Mouse (Mus musculus) adrenal gland, postnatal 4 days (tissue): ENCODE measurements around the gene Gm43552. TPM values are rescaled to one million over a fixed set of nuclear protein-coding genes. Genes with fewer than 3 reads are reported as not detected.

Experiments
- DNase-seq, 2 experiments: peaks; one replicate each; pipeline ENCODE4 v3.0.0; 2021 to 2022; ENCODE audit warnings: low spot score in 2 of 2, mixed read lengths in 2 of 2
- total RNA-seq, 2 experiments: library from RNA; stranded (reverse); gene quantifications; 2 replicates each; pipeline ENCODE4 v1.2.3; 2021

Gene Gm43552
- total RNA-seq, 2 experiments from 2014 or later = not detected

- DNase-seq = no peak
Observed at GRCm38 (mm10) chr5:65438041-65438440, 54.6 kb downstream of the Gm43552 start.

- peak; percentile 89 to 96 for DNase-seq
Observed at GRCm38 (mm10) chr5:65435806-65436561, 56.6 kb downstream of the Gm43552 start, which contains the start of gene Ugdh. Gene Ugdh (minus strand): TSS chr5:65435949.

- peak in 1 of 2 experiments; percentile 5 for DNase-seq
Observed at GRCm38 (mm10) chr5:65435363-65435805, 57.2 kb downstream of the Gm43552 start.

- DNase-seq = no peak
Observed at GRCm38 (mm10) chr5:65434471-65435362, 57.9 kb downstream of the Gm43552 start.

- no peak for DNase-seq
Observed at GRCm38 (mm10) chr5:65429441-65429840, 63.2 kb downstream of the Gm43552 start.

- no peak for DNase-seq
Observed at GRCm38 (mm10) chr5:65428321-65428720, 64.3 kb downstream of the Gm43552 start.

- no peak for DNase-seq
Observed at GRCm38 (mm10) chr5:65425251-65425650, 67.4 kb downstream of the Gm43552 start.

- DNase-seq = no peak
Observed at GRCm38 (mm10) chr5:65424215-65424614, 68.4 kb downstream of the Gm43552 start.

GRCm38 (mm10) chr5:65422803-65423202 lies 69.8 kb downstream of the Gm43552 start:
- no peak for DNase-seq

- no peak for DNase-seq
Observed at GRCm38 (mm10) chr5:65420822-65421221, 71.8 kb downstream of the Gm43552 start.

GRCm38 (mm10) chr5:65419136-65419535 lies 73.5 kb downstream of the Gm43552 start:
- no peak for DNase-seq

GRCm38 (mm10) chr5:65415653-65416458 lies 76.8 kb downstream of the Gm43552 start:
- no peak for DNase-seq

- DNase-seq = no peak
Observed at GRCm38 (mm10) chr5:65407989-65408388, 84.6 kb downstream of the Gm43552 start.

GRCm38 (mm10) chr5:65401251-65401994 lies 91.2 kb downstream of the Gm43552 start:
- peak; percentile 26 to 72 for DNase-seq

GRCm38 (mm10) chr5:65394425-65394824 lies 98.2 kb downstream of the Gm43552 start:
- DNase-seq = no peak

GRCm38 (mm10) chr5:65391753-65392152 lies 100.9 kb downstream of the Gm43552 start:
- no peak for DNase-seq

GRCm38 (mm10) chr5:65390648-65391644 lies 101.7 kb downstream of the Gm43552 start, which contains the start of the genes Rpl9 and Lias:
Gene Rpl9 (minus strand): TSS chr5:65391444.
Gene Lias (plus strand): TSS chr5:65391497.
- DNase-seq = peak; percentile 98

GRCm38 (mm10) chr5:65387008-65387867 lies 105.4 kb downstream of the Gm43552 start:
- DNase-seq = no peak
